Mouse (Mus musculus): ENCODE measurements around the gene Gm10959.

Gene Gm10959

GRCm38 (mm10) chr3:122894772-122895171 lies 24.4 kb downstream of the Gm10959 start, which contains the start of gene Fabp2:
Fabp2 (plus strand) TSS chr3:122895072.
- no peak for DNase-seq (ENCODE audit: low read depth)

GRCm38 (mm10) chr3:122888371-122888819 lies 30.8 kb downstream of the Gm10959 start:
- DNase-seq (ENCODE audit: low read depth) = no peak

- no peak for DNase-seq (ENCODE audit: low read depth)
Observed at GRCm38 (mm10) chr3:122887505-122888301, 31.5 kb downstream of the Gm10959 start.

- DNase-seq (ENCODE audit: low read depth) = no peak
Observed at GRCm38 (mm10) chr3:122878705-122879315, 40.4 kb downstream of the Gm10959 start.

- no peak for DNase-seq (ENCODE audit: low read depth)
Observed at GRCm38 (mm10) chr3:122877543-122877942, 41.6 kb downstream of the Gm10959 start.

- no peak for DNase-seq (ENCODE audit: low read depth)
Observed at GRCm38 (mm10) chr3:122876870-122877269, 42.3 kb downstream of the Gm10959 start.

GRCm38 (mm10) chr3:122871596-122871995 lies 47.6 kb downstream of the Gm10959 start:
- DNase-seq (ENCODE audit: low read depth) = no peak

- no peak for DNase-seq (ENCODE audit: low read depth)
Observed at GRCm38 (mm10) chr3:122868270-122868669, 50.9 kb downstream of the Gm10959 start.

GRCm38 (mm10) chr3:122865092-122865491 lies 54.1 kb downstream of the Gm10959 start:
- no peak for DNase-seq (ENCODE audit: low read depth)

All from naive thymus-derived CD4-positive, alpha-beta T cell, adult 2 months (primary cell).